Mouse (Mus musculus) neural tube, embryonic 11.5 days (tissue): ENCODE measurements at regions not wholly inside any gene's neighbourhood (a gene's known extent, or its start where the extent isn't known, plus 50 kb on each side); places are given as distances from the start of the nearest gene placed in this dataset.

Experiments used
- ATAC-seq: fragments of 200-750 bp; cut with Nextera tagmentation; 2 replicates; pipeline ENCODE4 v1.8.0; 2017; ENCODE audit warnings: moderate number of reproducible peaks, mild to moderate bottlenecking, moderate TSS enrichment, moderate library complexity; ENCODE audit not compliant: insufficient read depth, low FRiP score, low TSS enrichment
- DNase-seq: peaks from one replicate; pipeline ENCODE4 v3.0.0-alpha.2; 2015; ENCODE audit warnings: low spot score
- H3K27ac ChIP-seq: fragments of 300-500 bp; sonication (generic); 2 replicates; pipeline ENCODE4 v1.5.1; 2014; ENCODE audit warnings: low read depth, mild to moderate bottlenecking, low read length
- H3K27me3 ChIP-seq: fragments of 300-500 bp; sonication (generic); 2 replicates; pipeline ENCODE4 v1.6.1; 2014; ENCODE audit warnings: mild to moderate bottlenecking, low read length, mixed read lengths; ENCODE audit not compliant: control insufficient read depth, insufficient read depth
- H3K36me3 ChIP-seq: fragments of 300-500 bp; sonication (generic); 2 replicates; pipeline ENCODE4 v1.6.1; 2014; ENCODE audit warnings: mild to moderate bottlenecking, low read length, moderate library complexity, mixed read lengths; ENCODE audit not compliant: control insufficient read depth, insufficient read depth
- H3K4me1 ChIP-seq: fragments of 300-500 bp; sonication (generic); 2 replicates; pipeline ENCODE4 v1.6.1; 2014; ENCODE audit warnings: low read length, mixed read lengths; ENCODE audit not compliant: control insufficient read depth, insufficient read depth
- H3K4me2 ChIP-seq: fragments of 300-500 bp; sonication (generic); 2 replicates; pipeline ENCODE4 v1.6.1; 2014; ENCODE audit warnings: low read depth, mild to moderate bottlenecking, moderate library complexity
- H3K4me3 ChIP-seq: fragments of 300-500 bp; sonication (generic); 2 replicates; pipeline ENCODE4 v1.5.1; 2014; ENCODE audit warnings: low read depth, low read length
- H3K9ac ChIP-seq: fragments of 300-500 bp; sonication (generic); 2 replicates; pipeline ENCODE4 v1.6.1; 2014; ENCODE audit warnings: mild to moderate bottlenecking, low read length
- H3K9me3 ChIP-seq: fragments of 300-500 bp; sonication (generic); 2 replicates; pipeline ENCODE4 v1.6.1; 2016; ENCODE audit warnings: low read length; ENCODE audit not compliant: control insufficient read depth
- WGBS: fragments of 180-500 bp; shearing (Covaris S2); extraction: QIAGEN DNeasy Blood & Tissue Kit; methylation state at CpG from one replicate; pipeline ENCODE4 v1.1.7; 2014; 5-methylcytosine and 5-hydroxymethylcytosine counted together

- Histone ChIP-seq H3K27me3 (no peaks in the 10 kb centered on the region), H3K4me3 (no peak overlapping the region), H3K9me3 (no peaks in the 10 kb centered on the region), H3K27ac (no peak overlapping the region), H3K9ac (no peak overlapping the region), H3K4me2 (no peak overlapping the region), H3K36me3 (no peaks in the 10 kb centered on the region), H3K4me1 (no peaks in the 10 kb centered on the region)
- 67% methylated on average over 3 of the region's 3 CpGs for WGBS
- no peak for DNase-seq
- no peak for ATAC-seq
Measured at GRCm38 (mm10) chr4:33735442-33735966, 188.9 kb upstream of the Cnr1 start.

DNA sequence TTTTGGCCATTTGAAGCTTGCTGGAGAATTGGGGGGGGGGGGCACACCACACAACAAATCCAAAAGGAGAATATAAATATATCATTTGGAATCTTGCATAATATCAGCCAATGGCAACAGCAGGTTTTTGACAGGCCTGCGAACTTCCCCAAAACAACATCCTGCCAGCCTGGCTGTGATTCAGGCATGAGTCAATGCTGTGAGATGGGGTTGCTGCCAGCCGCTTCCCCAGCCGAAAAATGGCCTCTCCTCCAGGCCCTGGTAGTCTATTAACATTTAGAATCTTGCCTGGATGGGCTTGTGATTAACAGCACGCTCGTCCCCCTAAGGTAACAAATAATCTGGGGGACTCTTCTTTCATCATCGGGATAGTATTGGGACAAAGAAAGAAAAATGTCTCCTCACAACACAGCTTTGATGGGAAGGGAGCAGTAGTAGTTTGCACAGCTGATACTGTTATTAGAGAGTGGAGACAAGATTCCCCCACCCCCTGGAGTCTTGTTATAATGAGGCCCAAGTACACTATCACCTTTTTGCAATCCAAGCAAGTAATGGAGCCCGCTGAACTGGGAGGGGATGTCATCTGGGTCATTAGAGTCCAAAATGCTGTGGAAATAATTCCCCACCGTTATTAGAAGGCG, 188.2 kb upstream of the Cnr1 start:
- Histone ChIP-seq H3K36me3 (no peaks in the 10 kb centered on the region), H3K27ac (no peak overlapping the region), H3K4me2 (no peak overlapping the region), H3K4me3 (no peak overlapping the region), H3K9ac (no peak overlapping the region), H3K9me3 (no peaks in the 10 kb centered on the region), H3K4me1 (no peaks in the 10 kb centered on the region), H3K27me3 (no peaks in the 10 kb centered on the region)
- WGBS, result 83% methylated on average over 9 of the region's 9 CpGs
- ATAC-seq, result no peak
- no peak for DNase-seq

- Histone ChIP-seq H3K27ac (no peak overlapping the region), H3K4me2 (no peak overlapping the region), H3K4me1 (no peaks in the 10 kb centered on the region), H3K4me3 (no peak overlapping the region), H3K9ac (no peak overlapping the region), H3K36me3 (no peaks in the 10 kb centered on the region), H3K27me3 (no peaks in the 10 kb centered on the region), H3K9me3 (no peaks in the 10 kb centered on the region)
- DNase-seq (no peak), ATAC-seq (no peak)
- WGBS, result 72% methylated on average over 1 of the region's 1 CpGs
Measured at GRCm38 (mm10) chr4:33737337-33737736, 187.1 kb upstream of the Cnr1 start.

DNA sequence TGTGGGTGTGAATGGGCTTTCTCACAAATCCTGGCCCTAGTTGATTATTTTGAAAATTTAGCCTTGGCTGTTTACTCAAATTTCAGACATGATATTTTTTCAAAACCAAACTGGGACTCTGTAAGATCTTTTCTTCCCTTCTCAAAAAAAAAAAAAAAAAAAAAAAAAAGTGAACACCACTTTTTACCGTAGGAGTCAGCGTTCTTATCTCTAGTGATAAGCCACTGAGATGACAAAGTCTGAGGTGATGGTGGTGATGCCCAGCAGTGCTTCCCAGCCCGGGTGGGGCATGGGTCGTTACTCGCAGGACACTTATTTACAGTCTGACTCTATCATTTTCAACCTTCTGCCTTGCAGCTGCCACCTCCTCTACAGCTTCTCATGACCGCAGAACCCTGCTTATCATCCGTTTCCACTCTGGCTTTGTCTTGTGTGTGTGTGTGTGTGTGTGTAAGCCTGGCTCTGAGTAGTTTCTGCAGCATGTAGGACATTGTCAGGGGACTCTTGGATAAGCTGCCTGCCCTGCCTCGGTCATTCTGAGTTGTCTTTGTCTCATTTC, 186.5 kb upstream of the Cnr1 start:
- H3K9me3 ChIP-seq, result no peaks in the 10 kb centered on the region
- H3K4me2 ChIP-seq, result no peak overlapping the region
- WGBS, result 77% methylated on average over 8 of the region's 8 CpGs
- H3K27me3 ChIP-seq, result no peaks in the 10 kb centered on the region
- no peak for ATAC-seq
- peak; percentile 14 for DNase-seq
- H3K9ac ChIP-seq, result no peak overlapping the region
- H3K4me3 ChIP-seq, result no peak overlapping the region
- no peaks in the 10 kb centered on the region for H3K36me3 ChIP-seq
- H3K27ac ChIP-seq, result no peak overlapping the region
- no peaks in the 10 kb centered on the region for H3K4me1 ChIP-seq

GRCm38 (mm10) chr4:33739211-33739904, 185.0 kb upstream of the Cnr1 start:
- no peaks in the 10 kb centered on the region for H3K36me3 ChIP-seq
- ATAC-seq, result no peak
- H3K4me2 ChIP-seq, result no peak overlapping the region
- no peak overlapping the region for H3K4me3 ChIP-seq
- WGBS, result 78% methylated on average over 8 of the region's 8 CpGs
- no peak overlapping the region for H3K9ac ChIP-seq
- H3K9me3 ChIP-seq, result no peaks in the 10 kb centered on the region
- DNase-seq, result no peak
- H3K27ac ChIP-seq, result no peak overlapping the region
- H3K27me3 ChIP-seq, result no peaks in the 10 kb centered on the region
- no peaks in the 10 kb centered on the region for H3K4me1 ChIP-seq

DNA sequence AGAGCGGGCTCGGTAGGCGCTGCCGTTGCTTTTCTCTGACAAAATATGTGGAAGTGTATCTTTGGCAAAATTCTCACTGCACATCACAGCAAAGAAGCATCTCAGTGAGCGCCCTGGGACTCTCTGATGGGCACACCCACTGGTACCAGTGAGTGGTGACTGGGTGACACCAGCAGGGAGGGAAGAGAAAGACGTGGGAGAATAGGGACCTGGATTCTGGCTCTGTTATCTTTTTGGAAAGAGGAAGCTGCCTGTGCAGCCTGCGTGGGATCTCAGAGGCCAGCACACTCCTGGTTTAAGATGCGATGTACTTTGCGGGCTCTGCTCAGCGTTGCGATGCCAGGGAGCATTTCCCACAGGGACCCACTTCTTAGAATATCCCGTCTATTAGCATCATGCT, 183.4 kb upstream of the Cnr1 start:
- no peaks in the 10 kb centered on the region for H3K27me3 ChIP-seq
- H3K9me3 ChIP-seq, result no peaks in the 10 kb centered on the region
- H3K27ac ChIP-seq, result no peak overlapping the region
- H3K36me3 ChIP-seq, result no peaks in the 10 kb centered on the region
- ATAC-seq, result no peak
- no peak overlapping the region for H3K4me2 ChIP-seq
- H3K4me3 ChIP-seq, result no peak overlapping the region
- WGBS, result 92% methylated on average over 12 of the region's 12 CpGs
- H3K9ac ChIP-seq, result no peak overlapping the region
- DNase-seq, result no peak
- H3K4me1 ChIP-seq, result no peaks in the 10 kb centered on the region

- H3K4me2 ChIP-seq, result no peak overlapping the region
- H3K4me3 ChIP-seq, result no peak overlapping the region
- H3K36me3 ChIP-seq, result no peaks in the 10 kb centered on the region
- DNase-seq (no peak), ATAC-seq (no peak)
- no peaks in the 10 kb centered on the region for H3K27me3 ChIP-seq
- no peaks in the 10 kb centered on the region for H3K4me1 ChIP-seq
- H3K9ac ChIP-seq, result no peak overlapping the region
- no peak overlapping the region for H3K27ac ChIP-seq
- no peaks in the 10 kb centered on the region for H3K9me3 ChIP-seq
- 83% methylated on average over 3 of the region's 3 CpGs for WGBS
Measured at GRCm38 (mm10) chr4:33745180-33745579, 179.2 kb upstream of the Cnr1 start.

- no peak overlapping the region for H3K4me3 ChIP-seq
- no peak overlapping the region for H3K27ac ChIP-seq
- 87% methylated on average over 5 of the region's 5 CpGs for WGBS
- H3K9ac ChIP-seq, result no peak overlapping the region
- H3K27me3 ChIP-seq, result no peaks in the 10 kb centered on the region
- no peaks in the 10 kb centered on the region for H3K9me3 ChIP-seq
- H3K4me2 ChIP-seq, result no peak overlapping the region
- H3K4me1 ChIP-seq, result no peaks in the 10 kb centered on the region
- H3K36me3 ChIP-seq, result no peaks in the 10 kb centered on the region
- DNase-seq, result no peak
- no peak for ATAC-seq
Measured at GRCm38 (mm10) chr4:33747316-33747895, 177.0 kb upstream of the Cnr1 start.
